Mouse (Mus musculus): ENCODE results near the gene Ubn2. TPM values are rescaled to one million over a fixed set of nuclear protein-coding genes. Genes with fewer than 3 reads are reported as not detected.

The Ubn2 gene
- polyA plus RNA-seq (2014; fragmentation: Illumina TruSeq; extraction: RNeasy Lipid Tissue Mini Kit (QIAGEN cat#74804); ENCODE audit: low read depth, low replicate concordance), result 40.1 TPM

GRCm38 (mm10) chr6:38433261-38434033 is at the start of gene Ubn2:
Gene Ubn2 (plus strand): TSS chr6:38433950.

GRCm38 (mm10) chr6:38533428-38534405 is 100.0 kb downstream of the Ubn2 start, which contains the start of gene Fmc1:
Gene Fmc1 (plus strand): TSS chr6:38533502.

GRCm38 (mm10) chr6:38551062-38551988 is 117.6 kb downstream of the Ubn2 start, which contains the start of gene Luc7l2:
Gene Luc7l2 (plus strand): TSS chr6:38551334.

Other genes with a start within 250 kb of the Ubn2 start
- gene D630045J12Rik, start 179.9 kb upstream of the Ubn2 start, polyA plus RNA-seq (2014; fragmentation: Illumina TruSeq; extraction: RNeasy Lipid Tissue Mini Kit (QIAGEN cat#74804); ENCODE audit: low read depth, low replicate concordance), result 2.9 TPM
- gene Zc3hav1l, start 134.7 kb upstream of the Ubn2 start, polyA plus RNA-seq (2014; fragmentation: Illumina TruSeq; extraction: RNeasy Lipid Tissue Mini Kit (QIAGEN cat#74804); ENCODE audit: low read depth, low replicate concordance), result 6.4 TPM
- gene Zc3hav1, start 79.3 kb upstream of the Ubn2 start, polyA plus RNA-seq (2014; fragmentation: Illumina TruSeq; extraction: RNeasy Lipid Tissue Mini Kit (QIAGEN cat#74804); ENCODE audit: low read depth, low replicate concordance), result 105 TPM
- 4.8 TPM for gene Ttc26, start 52.5 kb upstream of the Ubn2 start, polyA plus RNA-seq (2014; fragmentation: Illumina TruSeq; extraction: RNeasy Lipid Tissue Mini Kit (QIAGEN cat#74804); ENCODE audit: low read depth, low replicate concordance)
- gene Fmc1, start 99.6 kb downstream of the Ubn2 start, polyA plus RNA-seq (2014; fragmentation: Illumina TruSeq; extraction: RNeasy Lipid Tissue Mini Kit (QIAGEN cat#74804); ENCODE audit: low read depth, low replicate concordance), result 1.8 TPM
- 414 TPM for gene Luc7l2, start 117.4 kb downstream of the Ubn2 start, polyA plus RNA-seq (2014; fragmentation: Illumina TruSeq; extraction: RNeasy Lipid Tissue Mini Kit (QIAGEN cat#74804); ENCODE audit: low read depth, low replicate concordance)
- 0.35 TPM for gene Klrg2, start 203.3 kb downstream of the Ubn2 start, polyA plus RNA-seq (2014; fragmentation: Illumina TruSeq; extraction: RNeasy Lipid Tissue Mini Kit (QIAGEN cat#74804); ENCODE audit: low read depth, low replicate concordance)
- 0.41 TPM for gene Clec2l, start 229.1 kb downstream of the Ubn2 start, polyA plus RNA-seq (2014; fragmentation: Illumina TruSeq; extraction: RNeasy Lipid Tissue Mini Kit (QIAGEN cat#74804); ENCODE audit: low read depth, low replicate concordance)

Measured in adrenal gland, adult 10 weeks (tissue).